Mouse (Mus musculus) heart, embryonic 14.5 days (tissue): Measurements from ENCODE around the gene Gm12216. TPM values are rescaled to one million over a fixed set of nuclear protein-coding genes. Genes with fewer than 3 reads are reported as not detected.
A peak's percentile ranks its signal among the peaks of the same experiment; 100 is the strongest.

Experiments used
- ATAC-seq: fragments of 200-750 bp; cut with Nextera tagmentation; 2 replicates; pipeline ENCODE4 v1.8.0; 2017; ENCODE audit warnings: low read depth, moderate TSS enrichment; ENCODE audit not compliant: insufficient number of reproducible peaks, insufficient read depth, low FRiP score
- H3K27ac ChIP-seq, 2 experiments: fragments of 200-500 bp in 1 of 2; fragments of 300-500 bp in 1 of 2; sonication (generic) in 1 of 2; replicated peaks in 1 of 2; 2 replicates each; pipeline ENCODE4 v1.5.1; 2012 to 2014; ENCODE audit warnings: low read depth in 2 of 2, low read length in 2 of 2, control low read depth in 1 of 2, mild to moderate bottlenecking in 1 of 2, mixed read lengths in 1 of 2; ENCODE audit not compliant: control insufficient read depth in 1 of 2, insufficient read depth in 1 of 2
- H3K27me3 ChIP-seq: fragments of 300-500 bp; sonication (generic); 2 replicates; pipeline ENCODE4 v1.6.1; 2014; ENCODE audit warnings: mild to moderate bottlenecking, low read length, control low read depth; ENCODE audit not compliant: control insufficient read depth, insufficient read depth
- H3K36me3 ChIP-seq: fragments of 300-500 bp; sonication (generic); 2 replicates; pipeline ENCODE4 v1.6.1; 2014; ENCODE audit warnings: mild to moderate bottlenecking, control low read depth, low read length, mixed read lengths; ENCODE audit not compliant: control insufficient read depth, insufficient read depth
- H3K4me1 ChIP-seq, 2 experiments: fragments of 200-500 bp in 1 of 2; fragments of 300-500 bp in 1 of 2; sonication (generic) in 1 of 2; 2 replicates each; pipeline ENCODE4 v1.6.1; 2012 to 2014; ENCODE audit warnings: low read length in 2 of 2, control low read depth in 1 of 2, mixed read lengths in 1 of 2; ENCODE audit not compliant: control insufficient read depth in 2 of 2, insufficient read depth in 2 of 2
- H3K4me2 ChIP-seq: fragments of 300-500 bp; sonication (generic); 2 replicates; pipeline ENCODE4 v1.6.1; 2014; ENCODE audit warnings: mild to moderate bottlenecking, low read length
- H3K4me3 ChIP-seq, 2 experiments: fragments of 200-500 bp in 1 of 2; fragments of 300-500 bp in 1 of 2; sonication (generic) in 1 of 2; 2 replicates each; pipeline ENCODE4 v1.5.1; 2012 to 2014; ENCODE audit warnings: low read length in 2 of 2, mild to moderate bottlenecking in 2 of 2, control low read depth in 1 of 2, low read depth in 1 of 2, moderate library complexity in 1 of 2; ENCODE audit not compliant: control insufficient read depth in 1 of 2, insufficient read depth in 1 of 2
- H3K9ac ChIP-seq: fragments of 300-500 bp; sonication (generic); 2 replicates; pipeline ENCODE4 v1.6.1; 2014; ENCODE audit warnings: mild to moderate bottlenecking, low read length
- H3K9me3 ChIP-seq: fragments of 300-500 bp; sonication (generic); 2 replicates; pipeline ENCODE4 v1.6.1; 2016; ENCODE audit warnings: low read length, control low read depth; ENCODE audit not compliant: control insufficient read depth
- WGBS: fragments of 180-500 bp; shearing (Covaris S2); extraction: QIAGEN DNeasy Blood & Tissue Kit; methylation state at CpG from one replicate; pipeline ENCODE4 v1.1.7; 2014; 5-methylcytosine and 5-hydroxymethylcytosine counted together
- polyA plus RNA-seq: library from polyadenylated mRNA; unstranded; fragments of >200 nt; fragmentation: Nextera tagmentation; extraction: Ambion mirVana; gene quantifications from 2 replicates; pipeline ENCODE4 v1.2.1, GENCODE M21; 2014

Gene Gm12216
- polyA plus RNA-seq, 1 experiment from 2014 or later = 0.30 TPM

GRCm38 (mm10) chr11:53747985-53748384 is 111.1 kb downstream of the Gm12216 start:
- no peak for ATAC-seq
- WGBS = 82% methylated on average over 9 of the region's 9 CpGs

GRCm38 (mm10) chr11:53745260-53745659 is 113.8 kb downstream of the Gm12216 start:
- no peaks in the 10 kb centered on the region for H3K36me3 ChIP-seq
- H3K4me1 ChIP-seq = no peaks in the 10 kb centered on the region
- no peak for ATAC-seq
- H3K27ac ChIP-seq = no peak overlapping the region
- H3K4me2 ChIP-seq = no peak overlapping the region
- no peaks in the 10 kb centered on the region for H3K27me3 ChIP-seq
- H3K4me3 ChIP-seq = no peak overlapping the region
- WGBS = 92% methylated on average over 2 of the region's 2 CpGs
- no peak overlapping the region for H3K9ac ChIP-seq
- H3K9me3 ChIP-seq = no peaks in the 10 kb centered on the region

More at GRCm38 (mm10) chr11:53747985-53748384, 111.1 kb downstream of the Gm12216 start:
- Histone ChIP-seq H3K4me2 (no peak overlapping the region), H3K36me3 (no peaks in the 10 kb centered on the region), H3K4me3 (no peak overlapping the region), H3K9me3 (no peaks in the 10 kb centered on the region), H3K27ac (no peak overlapping the region), H3K9ac (no peak overlapping the region), H3K4me1 (no peaks in the 10 kb centered on the region), H3K27me3 (no peaks in the 10 kb centered on the region)

GRCm38 (mm10) chr11:53742353-53742752 is 116.7 kb downstream of the Gm12216 start:
- no peaks in the 10 kb centered on the region for H3K36me3 ChIP-seq
- ATAC-seq = no peak
- WGBS = 10% methylated on average over 5 of the region's 5 CpGs

GRCm38 (mm10) chr11:53737573-53737946 is 121.5 kb downstream of the Gm12216 start:
- no peak overlapping the region for H3K4me3 ChIP-seq
- no peak for ATAC-seq
- H3K36me3 ChIP-seq = no peaks in the 10 kb centered on the region
- H3K4me1 ChIP-seq = no peaks in the 10 kb centered on the region
- H3K4me2 ChIP-seq = no peak overlapping the region
- 26% methylated on average over 6 of the region's 6 CpGs for WGBS
- no peaks in the 10 kb centered on the region for H3K9me3 ChIP-seq
- 0 out of 4 replicates have a peak overlapping the region, but pooled peaks of 1 of the 2 experiments have one; percentile 19 for H3K27ac ChIP-seq
- no peak overlapping the region for H3K9ac ChIP-seq
- no peaks in the 10 kb centered on the region for H3K27me3 ChIP-seq

More at GRCm38 (mm10) chr11:53742353-53742752, 116.7 kb downstream of the Gm12216 start:
- Histone ChIP-seq H3K4me3 (no peak overlapping the region), H3K9ac (no peak overlapping the region), H3K4me1 (no peaks in the 10 kb centered on the region), H3K27ac (no peak overlapping the region), H3K4me2 (no peak overlapping the region), H3K27me3 (no peaks in the 10 kb centered on the region), H3K9me3 (no peaks in the 10 kb centered on the region)

GRCm38 (mm10) chr11:53736771-53737572 is 122.1 kb downstream of the Gm12216 start:
- Histone ChIP-seq H3K4me3 (no peak overlapping the region), H3K9ac (no peak overlapping the region), H3K36me3 (no peaks in the 10 kb centered on the region), H3K9me3 (no peaks in the 10 kb centered on the region), H3K27me3 (no peaks in the 10 kb centered on the region), H3K4me1 (no peaks in the 10 kb centered on the region), H3K4me2 (no peak overlapping the region), H3K27ac (0 out of 4 replicates have a peak overlapping the region, but pooled peaks of 1 of the 2 experiments have one; percentile 19)
- WGBS = 46% methylated on average over 14 of the region's 14 CpGs
- ATAC-seq = no peak

- 25% methylated on average over 17 of the region's 17 CpGs for WGBS
- no peaks in the 10 kb centered on the region for H3K9me3 ChIP-seq
- no peak overlapping the region for H3K4me3 ChIP-seq
- no peaks in the 10 kb centered on the region for H3K27me3 ChIP-seq
- H3K4me1 ChIP-seq = no peaks in the 10 kb centered on the region
- H3K36me3 ChIP-seq = no peaks in the 10 kb centered on the region
- ATAC-seq = peak; percentile 56; the same call in 1 of the 2 replicates
- no peak overlapping the region for H3K9ac ChIP-seq
- H3K4me2 ChIP-seq = peak overlapping the region; percentile 52
- H3K27ac ChIP-seq = no peak overlapping the region
Measured at GRCm38 (mm10) chr11:53735682-53736245, 123.3 kb downstream of the Gm12216 start.

GRCm38 (mm10) chr11:53734970-53735681 is 123.9 kb downstream of the Gm12216 start:
- H3K27me3 ChIP-seq = no peaks in the 10 kb centered on the region
- H3K4me3 ChIP-seq = no peak overlapping the region
- H3K4me1 ChIP-seq = no peaks in the 10 kb centered on the region
- ATAC-seq = no peak
- 65% methylated on average over 18 of the region's 18 CpGs for WGBS
- 0 out of 2 replicates have a peak overlapping the region, but pooled peaks have one; percentile 52 for H3K4me2 ChIP-seq
- H3K9me3 ChIP-seq = no peaks in the 10 kb centered on the region
- no peaks in the 10 kb centered on the region for H3K36me3 ChIP-seq
- H3K9ac ChIP-seq = no peak overlapping the region
- no peak overlapping the region for H3K27ac ChIP-seq
